Mouse (Mus musculus) lung, postnatal 0 days (tissue): ENCODE data around the gene Npff.

Experiments
- CTCF ChIP-seq: IDR thresholded peaks from 2 replicates; pipeline ENCODE4 v1.5.1; 2016; ENCODE audit warnings: antibody characterized with exemption, mild to moderate bottlenecking
- EP300 ChIP-seq: IDR thresholded peaks from 2 replicates; pipeline ENCODE4 v1.6.1; 2016; ENCODE audit warnings: antibody characterized with exemption, mild to moderate bottlenecking, control low read depth

- TF ChIP-seq CTCF (no peak), EP300 (no peak)
These were observed 14.6 kb downstream of the Npff start for GRCm38 (mm10) chr15:102510110-102510509.
